Mouse (Mus musculus): ENCODE measurements at regions not wholly inside any gene's neighbourhood (a gene's known extent, or its start where the extent isn't known, plus 50 kb on each side); places are given as distances from the start of the nearest gene placed in this dataset.
A peak's percentile ranks its signal among the peaks of the same experiment; 100 is the strongest.

- no peak for DNase-seq
Observed at GRCm38 (mm10) chr10:99533468-99533867, 226.0 kb downstream of the Csl start.

- no peak for DNase-seq
Observed at GRCm38 (mm10) chr10:99534237-99534636, 225.2 kb downstream of the Csl start.

DNA sequence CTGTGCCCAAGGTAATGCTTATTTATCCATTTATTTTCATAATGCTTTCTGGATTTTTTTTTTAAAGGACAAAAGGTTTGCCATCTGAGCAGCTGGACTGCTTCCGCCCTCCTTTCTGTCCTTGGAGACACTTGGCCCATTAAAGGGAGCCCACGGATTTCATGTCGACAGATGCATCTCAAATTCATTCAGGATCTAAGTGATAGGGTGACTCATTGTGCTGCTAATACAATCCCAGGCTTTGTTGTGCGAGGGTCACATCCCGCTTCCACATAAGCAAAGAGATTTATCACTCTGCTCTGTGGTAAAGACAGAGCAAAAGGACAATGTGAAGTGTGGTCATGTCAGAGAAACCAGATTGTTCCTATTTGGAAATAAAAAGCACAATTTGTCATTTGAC, 220.8 kb downstream of the Csl start:
- DNase-seq = no peak

- DNase-seq = no peak
Observed at GRCm38 (mm10) chr10:99552373-99552772, 207.1 kb downstream of the Csl start.

DNA sequence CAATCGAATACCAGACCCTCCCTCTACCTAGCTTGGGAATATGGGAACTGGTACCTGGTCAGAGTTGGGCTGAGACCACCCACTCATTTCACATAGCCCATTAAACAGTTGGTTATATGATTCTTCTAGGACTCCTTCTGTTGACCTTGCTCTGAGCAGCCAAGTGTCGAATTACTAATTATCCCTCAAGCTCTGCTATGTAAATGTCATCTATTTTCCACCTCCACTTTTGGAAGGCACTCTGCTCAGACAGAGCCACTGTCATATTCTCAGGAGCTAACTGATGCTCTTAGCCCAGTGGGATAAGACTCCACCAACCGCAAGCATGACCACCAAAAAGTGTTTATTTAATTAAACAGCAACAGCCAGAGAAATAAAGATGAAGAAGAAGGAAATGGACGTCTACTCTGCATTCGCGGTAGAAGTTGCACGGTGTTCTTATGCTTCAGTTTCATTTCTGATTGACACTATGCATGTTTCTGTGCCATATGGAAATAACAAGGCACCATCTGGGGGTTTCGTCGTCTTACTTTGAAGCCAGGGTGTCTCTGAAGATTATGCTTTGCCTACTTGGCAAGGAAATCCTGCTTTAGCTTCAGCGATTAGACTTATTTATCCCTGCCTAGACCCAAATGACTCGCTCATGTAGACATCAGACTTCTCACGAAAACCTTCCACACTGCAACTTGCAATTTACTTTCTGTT, 206.5 kb downstream of the Csl start:
- no peak for DNase-seq

DNA sequence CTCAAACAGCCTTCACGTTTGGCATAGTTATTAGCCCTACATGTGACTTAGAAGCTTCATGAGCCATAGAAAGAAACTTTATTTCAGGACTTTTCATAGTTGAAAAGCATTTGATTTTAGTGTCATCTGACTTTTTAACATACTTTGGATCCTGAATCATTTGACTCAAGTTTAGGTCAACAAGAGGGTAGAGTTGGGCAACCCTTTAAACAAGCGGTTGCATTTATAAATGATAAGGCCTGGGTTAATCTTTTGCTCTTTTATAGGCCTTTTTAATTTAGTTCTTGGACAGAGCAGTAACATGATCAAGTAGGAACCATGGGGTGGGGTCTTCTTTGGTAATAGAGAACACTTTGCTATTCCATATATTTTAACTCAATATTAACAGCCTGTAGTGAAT, 204.4 kb downstream of the Csl start:
- no peak for DNase-seq

DNA sequence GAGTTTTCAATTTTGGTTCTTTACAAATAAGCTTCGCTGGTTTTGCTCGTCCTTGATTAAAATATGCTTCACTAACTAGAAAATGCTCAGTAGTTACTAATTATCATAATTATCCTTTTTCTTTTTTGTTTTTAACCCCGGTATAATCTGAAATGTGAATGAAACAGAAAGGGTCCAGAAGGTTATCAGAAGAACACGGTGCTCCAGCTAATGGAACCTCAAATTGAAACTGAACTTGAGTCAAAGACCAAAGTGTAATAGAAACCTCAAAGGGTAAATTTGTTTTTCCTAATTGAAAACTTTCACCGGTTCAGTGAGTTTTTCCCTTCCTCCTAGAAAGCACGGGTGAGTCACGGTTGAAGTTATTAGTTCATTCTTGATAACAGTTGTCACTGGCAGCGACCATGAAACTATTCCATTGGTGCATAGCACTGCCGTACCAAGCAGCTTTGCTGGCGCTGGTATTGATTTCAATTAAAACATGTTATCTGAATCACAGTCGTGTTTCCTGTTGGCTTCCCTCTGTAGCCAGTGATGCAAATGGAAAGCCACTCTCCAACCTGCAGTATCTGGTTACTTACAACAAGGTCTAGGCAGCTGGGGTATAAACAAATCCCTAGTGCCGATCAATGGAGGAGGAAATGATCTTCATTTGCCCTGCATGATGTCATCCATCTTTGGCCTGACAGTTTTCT, 203.7 kb downstream of the Csl start:
- DNase-seq = no peak

DNA sequence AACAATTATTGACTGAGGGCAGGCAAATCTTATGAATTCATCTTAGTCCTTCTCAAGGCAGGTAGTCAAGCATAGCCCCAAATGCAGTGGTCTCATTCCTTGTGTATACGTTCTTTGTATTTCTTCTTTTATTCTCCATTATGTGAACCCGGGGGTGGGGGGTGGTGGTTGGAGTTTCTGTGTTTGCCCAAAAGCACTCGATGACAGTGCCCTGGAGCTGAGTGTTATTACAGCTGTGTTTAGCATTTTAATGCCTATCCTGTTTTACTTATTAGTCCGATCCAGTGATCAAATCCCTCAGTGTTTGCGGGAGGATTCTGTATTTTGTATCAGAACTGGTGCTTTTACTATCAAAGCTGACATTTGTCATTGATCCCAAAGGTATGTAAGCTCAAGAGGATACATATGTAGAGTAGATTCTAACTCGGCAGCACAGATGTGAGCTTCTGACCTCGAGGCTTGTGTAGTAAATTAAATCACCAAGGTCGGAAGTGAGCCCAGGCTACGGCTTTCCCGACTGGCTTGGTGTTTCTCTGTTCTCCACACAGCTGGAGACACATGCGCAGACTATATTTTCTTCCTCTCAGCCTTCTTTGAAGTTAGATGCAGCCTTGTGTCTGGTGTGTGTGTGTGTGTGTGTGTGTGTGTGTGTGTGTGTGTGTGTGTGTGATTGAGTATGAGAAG, 203.0 kb downstream of the Csl start:
- DNase-seq = no peak

- DNase-seq = no peak
Observed at GRCm38 (mm10) chr10:99558656-99559055, 200.8 kb downstream of the Csl start.

- DNase-seq = no peak
Observed at GRCm38 (mm10) chr10:99561166-99561818, 198.2 kb downstream of the Csl start.

DNA sequence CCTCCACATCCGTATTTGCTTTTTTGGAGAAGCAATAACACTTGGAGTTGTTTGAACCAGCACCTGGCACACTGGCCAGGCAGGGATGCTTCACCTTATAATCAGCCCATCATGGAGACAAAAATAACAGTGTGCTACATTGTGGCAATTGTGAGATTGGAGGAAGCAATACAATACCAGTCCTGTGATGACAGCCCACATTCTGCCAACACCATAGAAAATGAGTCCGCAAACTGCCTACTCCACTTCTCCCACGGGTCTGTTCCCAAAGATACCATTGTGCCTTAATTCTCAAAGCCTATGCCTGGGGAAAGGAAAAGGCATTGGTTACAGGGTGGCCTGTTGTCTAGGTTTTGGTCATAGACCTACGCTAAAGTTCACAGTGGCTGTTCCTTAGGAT, 194.9 kb downstream of the Csl start:
- no peak for DNase-seq

DNA sequence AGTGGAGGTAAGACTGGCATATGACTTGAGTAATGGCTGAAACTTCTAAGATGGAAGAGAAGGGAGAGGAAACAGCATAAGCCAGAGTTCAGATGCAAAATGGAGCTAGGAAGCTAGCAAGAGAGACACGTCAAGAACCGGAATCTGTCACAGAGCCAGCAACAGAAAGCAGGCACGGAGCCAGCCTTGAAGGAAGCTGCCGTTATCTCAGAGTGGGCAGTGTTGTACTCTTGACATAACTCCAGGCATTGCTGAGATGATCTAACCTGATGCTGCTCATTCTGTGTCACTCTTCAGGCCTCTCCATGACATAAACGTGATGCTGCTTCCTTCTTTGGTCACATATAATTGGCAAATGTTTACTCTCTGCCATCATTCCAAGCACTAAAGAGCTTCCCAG, 191.0 kb downstream of the Csl start:
- no peak for DNase-seq

GRCm38 (mm10) chr10:99570190-99570589, 189.3 kb downstream of the Csl start:
- no peak for DNase-seq

DNA sequence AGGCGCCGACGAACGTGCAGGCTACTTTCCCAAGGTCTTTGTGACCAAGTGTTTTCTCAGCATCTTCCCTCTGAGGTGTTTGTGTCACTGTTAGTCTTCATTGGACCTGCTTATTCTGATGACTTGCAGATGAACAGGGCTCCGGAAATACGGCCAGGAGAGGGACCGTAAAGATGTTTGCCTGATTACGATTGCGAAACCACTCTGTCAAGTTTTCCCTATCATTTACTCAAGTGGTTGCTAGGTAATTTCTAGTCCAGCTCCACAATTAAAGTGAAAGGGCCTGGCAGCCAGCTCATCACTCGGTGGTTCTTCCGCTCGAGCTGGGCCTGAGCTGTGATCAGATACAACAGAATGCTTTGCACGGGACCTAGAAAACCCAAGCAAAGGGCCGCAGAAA, 185.5 kb downstream of the Csl start:
- DNase-seq = no peak

- no peak for DNase-seq
Observed at GRCm38 (mm10) chr10:99575294-99575693, 184.2 kb downstream of the Csl start.

DNA sequence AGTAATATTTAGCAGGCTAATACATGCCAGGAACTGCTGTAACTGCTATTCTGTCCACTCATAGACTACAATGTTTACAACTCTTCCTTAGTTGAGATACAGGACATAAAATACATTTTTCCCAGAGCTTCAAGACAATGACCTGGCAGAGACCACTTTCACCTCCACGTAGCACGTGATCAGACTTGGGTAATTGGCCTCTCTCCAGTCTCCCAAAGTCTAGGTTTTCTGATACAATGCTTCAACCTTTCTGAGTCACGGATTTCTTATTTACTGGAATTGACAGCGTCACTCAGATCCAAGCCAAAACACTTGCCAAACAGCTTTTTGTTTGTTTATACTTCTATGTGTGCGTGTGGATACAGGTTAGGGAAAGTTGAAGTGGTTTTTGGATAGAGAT, 183.2 kb downstream of the Csl start:
- no peak for DNase-seq

DNA sequence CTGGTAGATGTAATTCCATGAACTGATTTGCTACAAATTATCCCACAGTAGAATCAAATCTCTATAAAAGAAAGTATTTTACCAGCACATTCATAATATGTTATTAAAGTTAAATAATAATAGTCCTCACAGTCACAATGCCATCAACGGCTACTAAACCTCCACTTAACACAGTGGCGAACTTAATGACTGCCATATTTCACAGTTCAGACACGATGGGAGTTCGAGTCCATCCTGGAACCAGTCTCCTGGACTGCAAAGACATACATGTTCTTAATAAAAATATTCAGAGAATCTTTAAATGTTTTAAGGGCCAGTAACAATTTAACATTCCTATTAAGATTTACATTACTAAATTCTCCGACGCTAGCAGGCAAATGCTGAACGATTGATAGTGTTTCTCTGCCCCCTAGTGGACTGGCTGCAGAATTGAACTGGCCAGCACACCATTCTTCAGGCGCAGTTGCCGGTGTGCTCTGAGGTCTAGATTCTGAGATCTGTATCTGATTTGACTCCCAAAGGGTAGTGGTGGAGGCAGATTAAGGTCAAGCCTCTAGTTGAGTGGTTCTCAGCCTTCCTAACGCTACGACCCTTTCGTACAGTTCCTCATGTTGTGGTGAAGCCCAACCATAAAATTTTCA, 182.3 kb downstream of the Csl start:
- peak; percentile 72 to 76 for DNase-seq

DNA sequence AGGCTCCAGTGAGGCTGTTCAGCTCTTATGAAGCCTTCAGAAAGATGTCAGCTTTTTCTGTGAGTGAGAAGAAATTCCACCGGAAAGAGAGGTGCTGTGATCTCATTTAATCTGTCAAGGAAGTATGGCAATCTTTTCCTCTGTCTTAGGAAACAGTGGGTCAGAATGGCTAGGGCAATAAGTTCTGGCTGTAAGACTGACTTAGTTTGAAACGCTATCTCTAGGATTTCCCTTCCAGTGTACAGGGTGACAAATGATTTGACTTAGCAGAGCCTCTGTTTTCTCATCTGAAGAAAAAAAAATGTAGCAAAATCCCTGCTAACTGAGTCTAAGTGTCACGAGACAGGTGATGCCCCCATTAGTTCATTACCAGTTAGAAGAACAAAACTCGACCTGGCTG, 181.1 kb downstream of the Csl start:
- DNase-seq = no peak

DNA sequence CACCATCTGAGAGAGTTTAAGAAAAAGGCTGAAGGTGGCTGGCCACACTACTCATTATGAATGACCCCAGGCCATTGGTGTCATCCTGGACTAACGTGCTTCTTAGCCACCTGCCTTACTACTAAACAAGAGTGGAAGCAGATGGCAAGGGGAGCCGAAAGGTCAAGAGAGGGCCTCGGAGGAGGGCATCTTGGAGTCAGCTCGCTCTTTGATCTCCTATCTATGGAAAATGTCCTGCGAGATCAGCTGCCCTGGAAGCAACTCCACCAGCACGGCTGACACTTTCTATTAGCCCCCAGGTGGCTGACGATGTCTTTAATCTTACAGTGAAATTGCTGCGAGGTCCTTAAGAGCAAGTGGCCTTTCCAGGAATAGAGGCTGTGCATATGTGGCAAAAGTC, 179.3 kb downstream of the Csl start:
- DNase-seq = no peak

DNA sequence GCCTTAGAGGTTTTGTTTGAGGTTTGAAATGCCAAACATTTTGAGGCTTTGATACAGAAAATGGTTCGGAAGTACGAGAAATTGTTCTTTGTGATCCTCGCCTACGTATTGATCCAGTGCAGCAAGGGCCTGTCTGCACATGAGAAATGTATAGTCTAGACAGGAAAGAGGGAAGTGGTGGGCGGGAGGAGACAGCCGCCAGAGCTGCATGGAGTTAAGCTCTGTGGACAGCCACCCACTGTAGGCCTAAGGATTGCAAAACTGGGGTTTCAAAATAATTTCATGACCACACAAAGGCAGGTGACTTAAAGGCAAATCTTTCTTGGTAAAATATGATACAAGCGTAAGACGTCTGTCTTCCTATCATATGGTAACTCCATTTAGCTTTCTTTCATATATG, 178.4 kb downstream of the Csl start:
- DNase-seq = no peak

DNA sequence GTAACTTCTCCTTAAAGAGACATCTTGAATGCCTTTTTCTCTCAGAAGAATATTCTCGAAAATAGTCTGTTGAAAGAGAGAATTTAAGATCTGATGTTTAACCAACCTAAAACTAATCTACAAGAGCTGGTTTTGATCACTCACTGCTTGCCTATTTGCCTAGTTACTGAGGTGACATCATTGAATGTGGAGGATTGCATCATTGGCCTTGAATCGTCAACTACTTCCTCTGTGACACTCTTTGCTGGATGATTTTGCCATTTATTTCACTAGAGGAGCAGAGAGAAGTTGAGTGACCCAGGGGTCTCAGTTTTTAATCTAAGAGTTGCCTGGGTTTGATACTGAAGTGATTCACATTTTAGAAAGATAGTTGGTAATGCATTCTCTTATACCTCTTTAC, 174.6 kb downstream of the Csl start:
- DNase-seq = no peak

DNA sequence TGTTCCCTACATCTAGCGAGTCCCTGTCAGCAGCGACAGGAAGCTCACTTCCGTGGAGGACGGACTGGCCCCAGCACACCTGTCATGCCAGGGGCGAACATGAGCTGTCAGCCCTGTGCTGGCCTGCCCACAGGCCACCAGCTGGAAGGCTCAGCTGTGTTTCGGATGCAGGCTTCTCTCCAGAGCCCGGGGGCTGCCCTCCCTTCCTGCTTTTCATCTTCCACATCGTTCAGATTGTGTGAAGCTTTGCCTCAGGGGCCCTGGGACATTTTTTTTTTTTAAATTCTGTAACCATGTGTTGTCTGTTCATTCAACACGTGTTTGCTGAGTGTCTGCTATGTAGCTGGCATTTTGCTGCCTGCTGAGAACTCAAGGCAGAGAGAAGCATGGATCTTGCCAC, 167.2 kb downstream of the Csl start:
- DNase-seq = peak; percentile 11 to 20

DNA sequence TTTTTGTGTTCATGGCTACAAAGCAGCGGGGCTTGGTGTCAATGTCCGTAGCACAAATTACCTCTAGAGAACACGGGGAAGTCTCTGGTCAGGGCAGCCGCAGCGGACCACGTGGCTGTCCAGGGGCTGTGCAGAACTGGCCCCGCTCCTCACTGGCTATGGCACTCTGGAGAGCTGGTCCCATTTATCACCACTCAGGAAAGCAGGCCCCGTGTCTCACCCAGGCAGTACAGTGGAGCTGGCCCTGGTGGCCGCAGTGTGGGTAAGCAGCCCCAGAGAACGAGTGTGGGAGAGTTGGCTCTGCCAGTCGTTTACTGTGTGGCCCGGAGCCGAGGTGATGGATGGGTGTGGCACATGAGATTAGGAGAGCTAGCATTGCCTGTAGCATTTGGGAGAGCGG, 163.8 kb downstream of the Csl start:
- DNase-seq = no peak

Data from B cell, adult 2 months (primary cell).